Mouse (Mus musculus) cerebellum, adult 11-12 months (tissue): ENCODE data around the gene Med10.
A peak's percentile ranks its signal among the peaks of the same experiment; 100 is the strongest.

Experiments used
- DNase-seq: peaks from one replicate; pipeline ENCODE4 v3.0.0; 2022

Med10 gene

DNA sequence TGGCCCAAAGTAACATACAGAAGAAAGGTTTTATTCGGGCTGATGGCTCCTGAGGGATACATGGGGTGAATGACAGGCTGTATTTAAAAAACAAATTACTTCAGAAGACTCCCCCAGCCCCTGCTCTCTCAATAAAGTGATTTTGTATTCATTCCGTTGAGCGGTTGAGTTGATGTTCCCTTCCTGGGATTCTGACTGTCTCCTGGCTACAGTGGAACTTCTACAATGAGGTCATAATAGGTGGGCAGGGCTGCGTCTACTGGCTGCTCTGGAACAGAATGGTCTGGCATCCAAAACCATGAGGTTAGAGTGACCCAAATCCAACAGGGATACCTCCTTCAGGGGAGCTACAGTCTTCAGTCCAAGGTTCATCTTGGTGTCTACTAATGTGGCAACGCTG is at the start of gene Med10:
Gene Med10, plus strand, starts transcription at position 301 of the 400 bp plus-strand sequence.
- no peak for DNase-seq

DNA sequence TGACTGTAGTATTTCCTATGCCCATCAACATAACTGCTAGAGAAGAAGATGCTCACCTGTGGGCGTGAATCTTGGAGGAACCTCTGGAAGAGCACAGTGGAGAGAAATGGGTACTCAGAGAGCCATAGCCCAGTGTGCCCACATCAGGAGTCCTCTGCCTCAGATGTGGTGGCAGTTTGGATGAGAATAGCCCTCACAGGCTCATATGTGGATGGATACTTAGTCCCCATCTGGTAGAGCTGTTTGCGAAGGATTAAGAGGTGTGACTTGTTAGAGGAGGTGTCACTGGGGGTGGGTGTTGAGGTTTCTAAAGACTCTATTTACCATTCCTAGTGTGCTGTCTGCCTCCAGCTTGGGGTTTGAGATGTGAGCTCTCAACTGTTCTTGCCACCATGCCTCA is 49.3 kb upstream of the Med10 start:
- no peak for DNase-seq

DNA sequence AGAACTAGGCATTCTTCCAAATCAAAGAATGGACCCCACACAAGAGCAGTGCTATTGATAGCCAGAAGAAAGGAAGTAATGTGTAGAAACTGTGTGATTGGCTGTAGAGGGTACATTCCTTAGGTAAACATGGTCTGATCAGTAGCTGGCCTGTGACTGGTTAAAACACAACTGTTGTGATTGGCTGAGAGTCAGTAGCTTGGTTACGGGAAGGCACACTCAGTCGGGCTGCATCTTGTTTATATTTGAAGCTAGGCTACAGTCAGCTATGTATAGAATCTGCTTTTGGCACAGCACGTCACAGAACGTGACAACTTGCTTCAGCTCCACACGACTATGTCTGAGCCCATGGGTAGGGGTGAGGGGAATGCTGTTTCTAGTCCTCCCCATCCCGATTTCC is 43.2 kb upstream of the Med10 start:
- no peak for DNase-seq

DNA sequence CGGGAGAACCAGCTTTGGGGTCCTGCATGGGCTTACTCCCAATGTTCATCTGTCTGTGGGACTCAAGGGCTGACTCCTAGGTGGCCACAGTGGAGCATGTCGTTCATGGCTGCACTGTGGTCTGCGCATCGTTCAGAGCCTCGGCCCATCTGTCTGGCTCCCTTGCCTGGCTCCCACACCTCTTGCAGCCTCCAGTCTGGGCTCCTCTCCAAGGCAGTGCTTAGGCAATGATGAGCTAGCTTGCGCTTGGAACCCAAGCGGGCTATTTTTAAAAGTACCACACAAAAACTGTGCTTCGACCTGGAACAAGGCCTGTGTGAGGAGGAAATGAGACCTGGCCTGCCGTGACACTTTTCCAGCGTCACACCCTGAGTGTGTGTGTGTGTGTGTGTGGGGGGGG is 40.8 kb upstream of the Med10 start:
- DNase-seq: peak; percentile 89

DNA sequence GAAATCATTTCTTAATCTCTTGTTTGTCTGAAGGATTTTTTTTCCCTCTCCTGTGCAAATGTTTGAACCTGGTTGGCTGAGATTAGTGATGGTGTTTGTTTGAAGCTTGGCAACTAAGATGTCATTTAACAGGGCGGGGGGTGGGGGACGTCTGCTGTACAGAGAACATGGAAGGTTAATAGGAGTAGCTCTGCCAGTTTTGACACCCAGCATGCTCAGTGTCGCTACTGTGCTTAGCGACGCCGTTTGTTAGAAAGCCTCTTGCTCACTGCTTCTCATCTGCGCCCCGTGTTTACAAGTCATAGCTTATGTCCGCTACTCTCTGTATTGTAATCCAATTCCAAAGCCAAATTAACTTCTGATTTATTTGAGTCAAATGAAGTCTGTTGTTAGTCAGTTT is 37.5 kb upstream of the Med10 start:
- no peak for DNase-seq

DNA sequence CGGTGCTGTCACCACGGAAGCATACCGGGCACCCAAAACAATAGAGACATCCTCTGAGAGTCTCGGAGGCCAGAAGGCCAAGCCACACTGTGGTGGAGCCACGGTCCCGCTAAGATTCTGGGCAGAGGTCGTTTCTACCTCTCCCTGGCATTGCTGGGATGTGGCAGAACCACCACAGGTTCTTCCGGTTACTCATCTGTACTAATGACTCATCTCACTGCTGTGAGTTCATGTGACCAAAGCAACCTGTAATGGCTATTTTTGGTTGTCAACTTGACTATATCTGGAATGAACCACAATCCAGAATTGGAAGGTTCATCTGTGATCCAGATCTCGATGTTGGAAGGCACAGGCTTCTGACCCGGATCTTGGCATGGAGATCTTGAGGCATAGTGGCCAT is 34.0 kb upstream of the Med10 start:
- DNase-seq: no peak

DNA sequence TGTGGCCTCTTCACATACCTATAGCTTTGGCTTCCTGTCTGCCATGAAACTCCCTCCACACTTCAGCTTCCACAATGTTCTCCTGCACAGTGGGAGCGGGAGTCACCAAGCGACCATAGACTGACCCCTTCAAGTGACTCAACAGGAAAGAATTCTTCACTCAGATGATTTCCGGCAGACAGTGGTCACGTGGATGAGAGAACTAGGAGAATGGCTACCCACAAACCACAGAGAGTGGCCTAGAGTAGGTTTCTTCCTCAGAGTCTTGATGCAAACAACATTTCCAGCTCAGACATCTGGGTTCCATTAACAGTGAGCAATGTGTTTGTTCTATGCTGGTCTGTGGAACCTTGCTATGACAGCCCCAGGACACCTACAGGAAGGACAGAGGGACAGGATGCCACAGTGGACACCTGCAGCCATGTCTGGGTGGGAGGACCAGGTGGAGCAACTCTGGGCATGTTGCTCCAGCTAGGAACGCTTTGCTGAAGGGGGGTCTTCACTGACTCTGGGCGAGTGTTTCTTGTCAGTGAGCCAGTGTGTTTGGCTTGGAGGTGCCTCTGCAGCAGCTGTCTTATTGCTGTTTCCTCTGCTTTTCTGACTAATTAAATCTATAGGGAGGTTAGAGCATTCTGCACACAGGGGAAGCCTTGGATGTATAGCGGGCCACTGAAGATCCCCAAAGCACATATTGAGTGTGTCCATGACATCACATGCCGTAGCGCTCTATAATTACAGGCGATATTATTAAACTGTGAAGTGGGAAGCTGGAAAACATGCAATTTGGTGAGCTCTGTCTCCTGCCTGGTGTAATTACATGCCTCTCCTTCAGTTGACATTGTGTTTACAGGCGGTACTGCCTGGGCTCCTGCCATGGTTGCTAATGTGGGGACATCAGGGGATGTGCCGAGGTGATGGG is 31.4 kb upstream of the Med10 start:
- DNase-seq: no peak

DNA sequence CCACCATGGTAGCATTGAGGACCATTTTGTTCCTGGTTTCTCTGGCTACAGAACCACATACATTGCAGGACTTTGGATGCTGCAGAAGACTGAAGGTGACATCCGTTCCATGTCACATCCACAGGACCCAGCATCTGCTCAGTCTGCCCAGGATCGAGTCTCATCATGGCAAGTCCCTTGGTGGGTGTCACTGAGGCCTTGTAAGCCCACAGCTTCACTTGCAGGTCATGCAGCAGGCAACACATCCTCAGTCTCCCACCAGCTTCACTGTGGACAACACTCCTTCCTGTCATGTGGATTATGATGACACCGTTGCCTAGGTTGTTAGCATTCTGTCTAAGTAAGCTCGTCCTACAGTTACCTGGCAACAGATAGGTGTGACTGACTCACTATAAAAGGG is 29.8 kb upstream of the Med10 start:
- no peak for DNase-seq

DNA sequence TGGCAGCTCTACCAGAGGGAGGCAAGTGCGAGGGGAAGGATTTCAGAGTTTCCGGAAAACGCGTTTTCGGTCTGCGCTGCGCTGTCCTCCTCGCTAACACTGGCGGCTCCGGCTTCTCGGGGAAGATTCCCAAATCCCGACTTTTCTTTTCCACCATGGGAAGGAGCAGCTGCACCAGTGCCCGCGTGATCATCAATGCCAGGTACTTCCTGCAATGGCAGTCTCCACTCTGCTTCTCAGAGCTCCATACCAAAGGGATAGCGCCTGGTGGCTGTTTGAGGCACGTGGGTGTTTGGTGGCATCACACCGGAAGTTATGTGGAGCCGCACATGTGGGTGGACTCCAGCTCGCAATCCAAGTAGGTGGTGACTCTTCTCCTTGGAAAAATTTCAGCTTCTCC is 24.0 kb upstream of the Med10 start:
- no peak for DNase-seq

DNA sequence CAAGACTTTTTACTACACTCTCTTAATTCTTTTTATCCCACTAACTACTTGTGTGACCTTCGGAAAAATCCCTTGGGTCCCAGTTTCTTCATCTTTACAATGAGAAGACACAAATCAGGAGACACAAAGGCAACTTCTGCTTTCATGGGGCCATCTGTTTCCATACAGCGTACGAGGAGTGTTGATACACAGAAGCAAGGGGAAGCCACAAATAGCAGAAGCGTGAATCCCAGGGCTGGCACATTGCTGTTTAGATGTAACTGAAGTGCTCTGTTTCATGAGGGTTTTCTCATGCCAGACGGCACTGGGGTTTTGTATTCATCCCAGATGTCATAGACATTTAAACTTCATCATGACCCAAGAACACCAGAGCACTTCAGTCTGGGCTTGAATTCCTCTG is 13.5 kb upstream of the Med10 start:
- DNase-seq: no peak

DNA sequence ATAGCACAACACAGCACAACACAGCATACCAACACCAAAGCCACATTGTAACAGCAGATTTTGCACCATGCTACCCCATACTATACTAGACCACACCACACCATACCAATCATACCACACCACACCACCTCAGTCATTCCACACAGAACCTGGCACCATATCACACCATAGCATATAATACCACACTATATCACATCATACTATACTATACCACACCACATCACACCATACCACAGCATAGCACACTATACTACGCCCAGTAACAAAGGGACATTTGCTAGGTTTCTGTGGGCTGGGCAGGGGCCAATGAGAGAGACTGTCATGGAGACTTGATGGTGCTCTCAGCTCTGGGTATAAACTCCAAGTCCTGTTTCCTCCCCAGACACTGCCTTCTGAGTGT is 10.4 kb upstream of the Med10 start:
- no peak for DNase-seq

DNA sequence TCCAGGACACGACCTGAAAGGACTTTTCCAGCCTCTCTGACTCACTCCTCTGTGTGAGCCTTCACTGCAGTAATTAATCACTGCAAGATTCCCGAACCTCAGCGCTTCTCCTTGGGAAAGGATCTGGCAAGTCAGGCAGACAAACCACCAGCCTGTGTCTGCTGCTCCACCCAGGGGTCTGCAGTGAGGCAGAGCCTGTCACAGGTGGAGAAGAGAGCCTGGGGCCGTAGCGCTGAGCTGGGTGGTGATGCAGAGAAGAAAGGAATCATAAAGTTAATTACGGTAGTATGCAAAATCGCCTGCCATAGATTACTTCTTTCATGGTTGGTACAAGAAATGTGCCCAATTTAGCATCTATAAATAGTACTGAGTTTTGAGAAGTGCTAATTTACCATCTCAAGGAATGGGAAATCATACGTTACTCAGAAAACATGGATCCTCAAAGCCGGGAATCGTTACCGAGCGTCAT is 9.6 kb upstream of the Med10 start:
- DNase-seq: no peak

DNA sequence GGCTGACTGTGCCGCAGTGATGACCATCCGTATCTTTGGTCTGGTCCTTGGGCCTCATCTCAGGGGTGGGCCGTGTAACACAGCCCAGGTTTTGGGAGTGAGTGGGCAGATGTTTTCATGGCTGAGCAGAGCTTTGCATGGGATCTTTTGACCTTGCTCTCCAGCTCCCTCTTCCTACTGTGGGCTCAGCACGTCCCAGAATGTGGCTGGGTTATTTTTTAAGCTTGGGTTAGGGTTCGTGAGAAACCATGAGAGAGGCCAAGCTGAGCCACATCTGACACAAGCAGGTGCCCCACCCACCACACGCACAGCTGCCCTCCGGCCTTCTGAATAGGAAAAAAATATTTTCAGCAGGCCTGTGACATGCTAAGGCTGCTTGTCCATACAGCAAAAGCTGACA is 7.4 kb upstream of the Med10 start:
- no peak for DNase-seq

DNA sequence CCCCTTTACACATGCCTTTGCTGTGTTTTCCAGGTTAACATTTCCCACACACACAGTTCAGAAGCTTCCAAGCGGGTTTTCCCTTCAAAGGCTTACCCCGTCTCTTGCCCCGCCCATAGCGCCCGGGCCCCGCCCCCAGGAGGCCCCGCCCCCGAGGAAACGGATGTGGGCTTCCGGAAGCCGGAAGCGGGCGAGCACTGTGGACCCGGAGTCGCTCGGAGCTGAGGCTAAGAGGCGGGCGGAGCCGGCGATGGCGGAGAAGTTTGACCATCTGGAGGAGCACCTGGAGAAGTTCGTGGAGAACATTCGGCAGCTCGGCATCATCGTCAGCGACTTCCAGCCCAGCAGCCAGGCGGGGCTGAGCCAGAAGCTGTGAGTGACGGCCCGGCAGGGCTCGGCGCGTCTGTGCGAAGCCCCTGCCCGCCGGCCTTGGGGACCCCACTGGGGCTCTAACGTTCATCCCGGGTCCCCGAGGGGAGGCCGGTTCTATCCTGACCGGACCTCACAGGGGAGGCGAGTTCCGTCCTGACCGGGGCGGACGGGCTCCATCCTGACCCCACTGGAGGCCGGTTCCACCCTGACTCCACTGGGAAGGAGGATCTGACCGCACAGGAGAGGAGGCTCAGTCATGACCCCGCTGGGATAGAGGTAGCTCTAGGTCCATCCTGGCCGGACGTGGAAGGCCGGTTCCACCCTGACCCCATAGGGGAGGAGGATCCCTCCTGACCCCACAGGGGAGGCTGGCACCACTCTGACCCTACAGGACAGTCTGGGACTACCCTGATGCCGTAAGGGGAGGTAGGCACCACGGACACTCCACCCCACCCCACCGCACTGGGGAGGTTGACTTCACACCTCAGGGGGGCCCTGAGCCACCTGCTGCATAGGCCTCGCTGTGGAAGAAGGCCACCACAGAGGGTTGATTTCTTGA is 7.8 kb downstream of the Med10 start:
- peak; percentile 82 for DNase-seq

DNA sequence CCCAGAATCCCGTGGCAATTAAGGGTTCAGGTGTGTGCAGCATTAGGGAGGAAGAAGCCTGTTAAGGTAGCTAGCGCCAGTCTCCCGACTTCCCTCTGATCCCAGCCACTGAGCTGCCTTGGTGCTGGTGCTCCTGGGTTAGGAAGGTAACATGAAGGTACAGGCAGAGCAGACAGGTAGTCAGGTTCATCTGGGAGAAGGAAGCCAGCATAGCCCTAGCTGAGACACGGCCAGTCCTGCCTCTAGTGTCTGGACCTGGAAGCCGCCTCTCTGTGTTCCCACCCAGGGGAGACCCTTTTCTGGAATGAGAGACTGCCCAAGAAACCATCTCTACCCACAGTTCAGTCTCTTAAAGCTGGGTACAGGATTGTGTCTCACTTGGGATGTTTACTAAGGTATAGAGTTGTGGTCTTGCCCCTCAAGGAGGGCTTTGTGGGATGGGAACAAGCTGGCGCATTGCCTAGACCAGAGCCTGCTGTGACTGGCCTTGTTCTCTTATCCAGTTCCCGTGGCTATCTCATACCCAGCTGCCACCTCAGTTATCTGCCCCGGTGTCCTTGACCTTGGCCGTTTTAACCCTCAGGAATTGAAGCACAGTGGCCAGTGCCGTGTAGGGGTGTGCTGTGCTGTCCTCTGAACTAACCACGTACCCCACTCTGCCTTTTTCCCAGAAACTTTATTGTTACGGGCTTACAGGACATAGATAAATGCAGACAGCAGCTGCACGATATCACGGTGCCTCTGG is 8.9 kb downstream of the Med10 start:
- peak; percentile 14 for DNase-seq

DNA sequence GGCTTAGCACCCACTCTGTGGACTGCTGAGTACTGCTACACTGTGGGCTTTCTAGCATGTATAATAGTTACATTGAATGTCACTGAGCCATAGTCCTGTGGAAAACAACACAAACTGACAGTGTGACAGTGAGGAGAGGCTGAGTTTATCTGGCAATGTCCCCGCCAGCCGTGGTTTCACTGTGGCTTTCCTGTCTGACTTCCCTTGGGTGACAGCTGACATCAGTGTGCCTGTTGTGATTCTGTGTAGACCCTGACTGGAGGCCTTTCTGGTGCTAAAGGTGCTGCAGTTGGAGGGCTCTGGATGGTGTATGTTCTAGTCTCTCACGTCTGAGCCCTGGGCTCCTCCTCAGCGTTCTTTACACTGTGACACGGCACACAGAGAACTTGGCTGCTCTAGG is 11.7 kb downstream of the Med10 start:
- DNase-seq: no peak

DNA sequence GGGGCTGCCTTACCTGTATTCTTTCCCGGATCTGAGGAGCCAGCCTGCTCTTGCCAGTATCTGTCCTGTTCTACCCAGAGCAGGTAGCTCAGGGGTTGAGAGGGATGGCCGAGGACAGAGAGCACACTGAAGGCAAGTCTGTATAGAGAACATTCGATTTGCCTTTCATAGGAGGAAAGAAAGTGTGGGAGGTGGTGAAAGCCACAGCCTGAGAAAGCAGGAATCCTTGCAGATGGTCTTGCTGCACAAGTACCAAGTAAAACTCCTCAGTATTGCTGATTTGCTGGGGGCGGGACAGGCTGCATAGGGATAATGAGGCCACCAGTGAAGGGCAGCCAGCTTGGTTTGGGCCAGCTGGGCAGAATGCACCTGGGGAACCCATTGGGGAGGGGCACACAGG is 16.1 kb downstream of the Med10 start:
- DNase-seq: no peak

DNA sequence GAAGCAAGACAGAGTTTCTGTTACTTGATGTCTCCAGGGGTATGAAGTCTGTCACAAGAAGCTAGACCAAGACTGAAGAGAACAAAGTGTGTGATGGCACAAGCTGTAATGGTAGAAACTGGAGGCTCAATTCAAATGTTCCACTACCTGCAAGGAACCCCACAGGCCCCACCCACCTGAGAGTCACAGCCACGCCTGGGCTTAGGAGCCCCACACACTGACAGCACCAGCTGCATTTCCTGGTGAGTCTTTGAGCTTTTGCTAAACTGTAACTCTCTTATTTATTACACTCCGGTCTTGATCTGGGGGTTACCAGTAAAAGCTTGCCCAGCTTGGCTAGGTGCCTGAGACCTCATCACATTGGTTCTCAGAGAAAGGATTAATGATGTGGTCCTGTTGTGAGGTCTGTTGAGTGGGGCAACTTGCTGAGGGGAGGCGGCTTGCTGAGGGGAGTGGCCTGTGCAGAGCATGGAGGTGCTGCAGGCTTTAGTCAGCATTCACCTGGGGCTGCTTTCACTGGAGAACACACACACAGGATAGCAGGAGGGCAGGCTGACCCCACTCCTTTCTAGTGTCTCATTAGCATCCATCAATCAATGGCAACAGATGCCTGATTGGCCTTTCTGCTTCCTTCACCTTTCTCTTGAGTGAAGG is 19.1 kb downstream of the Med10 start:
- DNase-seq: no peak

DNA sequence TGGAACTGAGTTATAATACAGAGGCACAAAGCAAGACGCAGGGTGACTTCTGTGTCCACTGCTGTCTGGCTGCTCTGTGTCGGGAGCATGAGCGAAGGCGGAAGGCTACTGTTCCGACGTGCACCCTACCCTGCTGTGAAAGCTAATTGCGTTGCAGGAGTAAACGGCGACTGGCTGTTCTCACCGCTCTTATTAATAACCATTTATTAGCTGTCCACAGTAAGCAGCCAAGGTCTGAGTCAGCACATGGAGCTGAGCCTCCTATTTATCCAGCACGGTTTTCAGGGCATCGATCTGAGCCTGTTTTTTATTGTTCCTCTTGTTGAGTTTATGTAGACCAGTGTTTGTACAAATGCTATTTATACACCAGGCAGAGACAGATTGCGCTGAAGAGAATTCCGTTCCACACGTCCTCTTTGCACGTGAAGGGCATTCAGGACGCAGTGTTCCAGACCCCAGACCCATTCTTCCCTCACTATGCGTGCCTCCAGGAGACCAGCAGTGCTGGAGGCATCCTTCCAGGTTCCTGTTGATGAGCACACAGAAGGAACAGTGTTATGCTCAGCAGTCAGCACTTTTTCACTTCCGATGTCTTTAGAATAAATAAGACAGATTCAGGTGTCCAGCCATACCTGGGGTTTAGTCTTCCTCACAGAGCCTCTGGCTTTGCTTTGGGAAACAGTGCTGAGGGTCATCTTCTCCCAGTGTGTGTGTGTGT is 21.9 kb downstream of the Med10 start:
- DNase-seq: no peak

DNA sequence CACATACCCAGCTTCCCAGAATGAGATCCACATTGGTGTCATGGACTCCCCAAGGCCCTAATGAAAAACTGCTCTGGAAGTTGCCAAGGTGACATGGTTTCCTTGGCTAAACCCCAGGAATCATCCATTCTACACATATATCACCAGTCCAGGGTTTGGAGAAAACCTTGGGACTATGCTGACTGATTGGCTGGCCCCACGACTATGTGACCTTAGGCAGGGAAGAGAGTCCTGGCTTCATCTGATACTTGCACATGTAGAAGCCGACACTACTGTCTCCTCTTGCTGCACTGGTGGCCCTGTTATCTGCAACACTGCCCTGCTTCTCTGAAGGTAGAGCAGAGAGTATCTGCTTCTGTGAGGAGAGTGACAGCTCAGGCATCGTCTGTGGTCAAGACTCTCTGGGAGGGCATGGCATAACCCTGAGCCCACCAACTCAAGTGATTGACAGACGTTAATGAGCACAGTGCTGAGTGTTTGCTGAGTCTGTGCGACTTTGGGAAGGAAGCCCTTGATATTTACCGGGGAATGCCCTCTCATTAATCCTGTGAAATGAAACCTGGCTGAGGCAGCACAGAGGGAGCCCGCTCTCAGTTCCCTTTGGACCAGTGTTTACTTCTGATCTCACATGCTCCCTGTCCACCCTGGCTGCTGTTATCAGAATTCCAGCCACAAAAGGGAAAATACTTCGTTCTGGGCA is 23.4 kb downstream of the Med10 start:
- no peak for DNase-seq

DNA sequence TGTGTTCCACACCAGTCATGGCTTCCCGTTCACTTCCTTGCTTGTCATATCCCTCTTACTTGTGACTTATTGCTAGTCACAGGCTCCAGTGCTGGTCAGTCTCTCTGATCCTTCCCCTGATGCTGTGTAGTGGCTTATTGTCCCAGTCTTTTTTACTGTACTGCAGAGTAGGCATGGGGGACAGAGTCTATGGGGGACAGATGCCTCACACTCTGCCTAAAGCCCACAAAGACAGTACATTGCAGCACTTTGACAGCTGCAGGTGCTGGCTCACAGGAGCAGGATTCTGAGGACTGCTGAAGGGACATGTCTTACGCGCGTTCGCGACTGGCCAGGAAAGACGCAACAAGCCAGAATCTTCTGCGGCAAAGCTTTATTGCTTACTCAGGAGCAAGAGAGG is 28.4 kb downstream of the Med10 start:
- DNase-seq: no peak
